Mouse (Mus musculus) cerebellum, adult 2 months (tissue): ENCODE measurements around the gene Klhdc7a.

ENCODE experiments used
- CTCF ChIP-seq: fragments of 200-500 bp; IDR thresholded peaks from 2 replicates; pipeline ENCODE4 v1.5.1; 2011; ENCODE audit warnings: low read depth, mild to moderate bottlenecking, control low read depth, low read length, moderate library complexity, borderline replicate concordance; ENCODE audit not compliant: insufficient read depth
- POLR2A ChIP-seq: fragments of 200-500 bp; IDR thresholded peaks from 2 replicates; pipeline ENCODE4 v1.6.1; 2011; ENCODE audit warnings: low read length, control low read depth, borderline replicate concordance; ENCODE audit not compliant: insufficient read depth

DNA sequence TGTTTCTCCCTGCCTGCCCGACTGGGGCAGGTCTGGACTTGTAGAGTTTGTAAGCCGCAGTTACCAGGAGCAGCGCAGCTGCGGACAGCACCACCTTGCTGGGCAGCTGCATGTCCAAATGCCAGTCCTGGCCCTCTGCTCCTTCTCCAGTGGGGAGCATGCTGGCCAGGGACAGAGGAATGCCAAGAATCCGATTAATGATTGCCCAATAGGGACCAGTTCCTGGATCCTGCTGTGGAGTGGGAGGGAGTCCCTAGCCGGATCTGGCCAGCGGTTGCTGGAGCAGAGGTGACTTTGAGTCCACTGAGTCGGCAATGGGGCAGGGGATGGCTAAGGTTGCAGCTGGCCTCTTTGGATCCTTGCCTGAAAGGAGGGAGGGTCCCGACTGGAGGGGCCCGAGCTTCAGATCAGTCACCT, 343 bp downstream of the Klhdc7a start:
- no peak for TF ChIP-seq CTCF
- no peak for TF ChIP-seq POLR2A
